Mouse (Mus musculus) neural tube, embryonic 13.5 days (tissue): ENCODE data around the gene S1pr3. TPM values are rescaled to one million over a fixed set of nuclear protein-coding genes. Genes with fewer than 3 reads are reported as not detected.

ENCODE experiments used
- ATAC-seq: fragments of 200-750 bp; cut with Nextera tagmentation; 2 replicates; pipeline ENCODE4 v1.8.0; 2017; ENCODE audit warnings: low read depth, mild to moderate bottlenecking, moderate TSS enrichment, moderate library complexity
- H3K27ac ChIP-seq: fragments of 300-500 bp; sonication (generic); replicated peaks from 2 replicates; pipeline ENCODE4 v1.5.1; 2015; ENCODE audit warnings: moderate library complexity, mild to moderate bottlenecking, inconsistent platforms
- H3K27me3 ChIP-seq: fragments of 300-500 bp; sonication (generic); 2 replicates; pipeline ENCODE4 v1.6.1; 2015; ENCODE audit warnings: mild to moderate bottlenecking, inconsistent platforms
- H3K36me3 ChIP-seq: fragments of 300-500 bp; sonication (generic); 2 replicates; pipeline ENCODE4 v1.6.1; 2015; ENCODE audit warnings: mild to moderate bottlenecking, inconsistent platforms
- H3K4me1 ChIP-seq: fragments of 300-500 bp; sonication (generic); replicated peaks from 2 replicates; pipeline ENCODE4 v1.6.1; 2015; ENCODE audit warnings: inconsistent platforms
- H3K4me2 ChIP-seq: fragments of 300-500 bp; sonication (generic); 2 replicates; pipeline ENCODE4 v1.6.1; 2015; ENCODE audit warnings: inconsistent platforms, mild to moderate bottlenecking, moderate library complexity
- H3K4me3 ChIP-seq: fragments of 300-500 bp; sonication (generic); 2 replicates; pipeline ENCODE4 v1.5.1; 2015; ENCODE audit warnings: mild to moderate bottlenecking, inconsistent platforms
- H3K9ac ChIP-seq: fragments of 300-500 bp; sonication (generic); 2 replicates; pipeline ENCODE4 v1.6.1; 2015; ENCODE audit warnings: moderate library complexity, mild to moderate bottlenecking, inconsistent platforms
- H3K9me3 ChIP-seq: fragments of 300-500 bp; sonication (generic); 2 replicates; pipeline ENCODE4 v1.6.1; 2016; ENCODE audit warnings: inconsistent platforms
- WGBS: fragments of 180-500 bp; shearing (Covaris S2); methylation state at CpG from one replicate; pipeline ENCODE4 v1.1.7; 2015; 5-methylcytosine and 5-hydroxymethylcytosine counted together
- polyA plus RNA-seq: library from polyadenylated mRNA; unstranded; fragments of >200 nt; fragmentation: Nextera tagmentation; extraction: Ambion mirVana; gene quantifications from 2 replicates; pipeline ENCODE4 v1.2.1, GENCODE M21; 2015

S1pr3 gene
- polyA plus RNA-seq, 1 experiment from 2014 or later = 12.0 TPM

- H3K4me3 ChIP-seq = peak overlapping the region; percentile 5; the same call in 1 of the 2 replicates
- peaks cover 20% of the 10 kb centered on the region for H3K4me1 ChIP-seq
- peaks cover 29% of the 10 kb centered on the region for H3K27me3 ChIP-seq
- WGBS = 79% methylated on average over 6 of the region's 6 CpGs
- no peak overlapping the region for H3K9ac ChIP-seq
- 0 out of 2 replicates have a peak, but pooled peaks cover under 1% of the 10 kb centered on the region for H3K9me3 ChIP-seq
- H3K27ac ChIP-seq = no peak overlapping the region
- no peak for ATAC-seq
- H3K36me3 ChIP-seq = no peaks in the 10 kb centered on the region
- peak overlapping the region; percentile 29 for H3K4me2 ChIP-seq
Measured at GRCm38 (mm10) chr13:51409936-51410481, 1.6 kb downstream of the S1pr3 start.

GRCm38 (mm10) chr13:51411243-51411642, 2.8 kb downstream of the S1pr3 start:
- Histone ChIP-seq H3K27ac (no peak overlapping the region), H3K4me1 (peaks cover 20% of the 10 kb centered on the region), H3K4me3 (no peak overlapping the region), H3K36me3 (no peaks in the 10 kb centered on the region), H3K4me2 (peak overlapping the region; percentile 29), H3K9me3 (peaks cover 5% of the 10 kb centered on the region; the same call in 1 of the 2 replicates), H3K27me3 (peaks cover 29% of the 10 kb centered on the region), H3K9ac (0 out of 2 replicates have a peak overlapping the region, but pooled peaks have one; percentile 31)
- no peak for ATAC-seq
- 70% methylated on average over 9 of the region's 9 CpGs for WGBS

DNA sequence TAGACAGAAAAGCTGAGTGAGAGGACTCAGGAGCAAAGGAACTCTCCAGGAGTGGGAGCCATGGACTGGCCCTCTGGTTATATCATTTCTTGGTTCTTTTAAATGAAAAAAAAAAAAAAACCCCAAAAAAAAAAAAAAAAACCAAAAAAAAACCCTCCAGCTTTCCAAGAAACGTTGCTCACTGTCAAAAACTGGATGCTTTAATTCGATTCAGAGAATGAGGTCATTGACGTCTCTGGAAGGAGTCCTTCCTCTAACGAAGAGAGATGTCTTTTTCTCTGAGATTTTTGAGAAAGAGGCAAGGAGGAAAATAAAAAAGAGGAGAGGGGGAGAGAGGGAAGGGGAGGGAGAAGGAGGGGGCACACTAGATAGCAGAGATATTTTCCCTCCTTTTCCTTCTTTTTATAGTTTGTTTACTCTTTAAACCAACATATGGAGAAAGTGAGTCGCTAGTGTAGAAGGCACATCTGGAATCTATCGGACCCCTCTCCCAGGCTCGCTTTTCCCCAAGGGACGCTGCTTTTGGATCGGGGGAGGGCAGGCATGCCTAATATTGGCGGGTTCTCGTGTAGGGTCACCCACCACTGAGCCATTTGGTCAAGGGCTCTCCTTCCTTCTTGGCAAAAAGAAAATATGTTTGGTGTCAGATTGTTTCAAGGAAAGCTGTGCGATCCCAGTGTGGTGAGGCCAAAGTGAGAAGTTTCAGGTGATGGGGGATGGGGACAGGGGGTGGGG, 3.4 kb downstream of the S1pr3 start:
- WGBS = 65% methylated on average over 12 of the region's 12 CpGs
- Histone ChIP-seq H3K27me3 (peaks cover 29% of the 10 kb centered on the region), H3K4me2 (peak overlapping the region; percentile 29), H3K36me3 (no peaks in the 10 kb centered on the region), H3K4me3 (no peak overlapping the region), H3K27ac (no peak overlapping the region), H3K9me3 (peaks cover 5% of the 10 kb centered on the region; the same call in 1 of the 2 replicates), H3K4me1 (peaks cover 20% of the 10 kb centered on the region), H3K9ac (no peak overlapping the region)
- ATAC-seq = no peak

DNA sequence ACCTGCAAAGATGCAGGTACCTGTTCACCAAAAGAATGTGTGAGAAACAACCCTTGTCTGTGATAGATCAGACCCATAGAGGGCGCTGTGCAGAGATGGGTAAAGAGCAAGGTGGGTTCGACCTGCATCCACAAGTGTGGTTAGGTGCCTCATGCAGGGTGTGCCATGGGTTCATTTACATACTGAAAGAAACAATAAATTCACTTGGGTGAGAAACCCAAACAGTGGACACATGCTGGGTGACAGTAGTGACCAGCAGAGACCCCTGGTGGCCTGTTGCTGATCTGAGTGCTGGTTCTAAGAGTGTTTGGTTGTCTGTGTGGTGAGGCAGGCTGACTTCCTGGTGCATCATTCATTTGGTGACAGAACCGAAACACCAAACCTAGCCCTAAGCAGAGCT, 5.0 kb downstream of the S1pr3 start:
- no peak for ATAC-seq
- peaks cover 13% of the 10 kb centered on the region for H3K27me3 ChIP-seq
- H3K27ac ChIP-seq = no peak overlapping the region
- peaks cover 5% of the 10 kb centered on the region; the same call in 1 of the 2 replicates for H3K9me3 ChIP-seq
- WGBS = 67% methylated on average over 3 of the region's 3 CpGs
- H3K4me1 ChIP-seq = peaks cover 26% of the 10 kb centered on the region
- H3K4me2 ChIP-seq = no peak overlapping the region
- no peaks in the 10 kb centered on the region for H3K36me3 ChIP-seq
- no peak overlapping the region for H3K4me3 ChIP-seq
- no peak overlapping the region for H3K9ac ChIP-seq

DNA sequence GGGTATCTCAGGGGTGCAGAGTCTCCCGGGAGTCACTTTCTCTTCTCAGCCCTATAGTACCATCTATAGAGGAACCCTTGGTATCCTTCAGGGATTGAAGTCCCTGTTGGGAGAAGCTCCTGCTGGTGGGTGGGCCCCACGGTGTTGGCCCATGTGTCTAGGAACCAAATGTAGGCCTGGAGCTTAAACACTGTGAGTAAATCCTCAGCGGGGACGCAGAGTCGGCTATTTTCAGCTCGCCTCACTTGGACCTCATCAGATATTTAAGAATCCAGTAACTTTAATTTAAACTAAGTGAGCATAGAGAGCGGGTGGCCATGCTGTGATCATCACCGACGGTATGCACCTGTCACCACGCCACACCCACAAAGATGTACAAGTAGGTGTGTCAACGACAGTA, 8.3 kb downstream of the S1pr3 start:
- Histone ChIP-seq H3K9me3 (peaks cover 5% of the 10 kb centered on the region; the same call in 1 of the 2 replicates), H3K9ac (no peak overlapping the region), H3K4me2 (no peak overlapping the region), H3K36me3 (no peaks in the 10 kb centered on the region), H3K27ac (no peak overlapping the region), H3K4me1 (peaks cover 19% of the 10 kb centered on the region), H3K4me3 (no peak overlapping the region), H3K27me3 (no peaks in the 10 kb centered on the region)
- WGBS = 92% methylated on average over 11 of the region's 11 CpGs
- ATAC-seq = no peak

DNA sequence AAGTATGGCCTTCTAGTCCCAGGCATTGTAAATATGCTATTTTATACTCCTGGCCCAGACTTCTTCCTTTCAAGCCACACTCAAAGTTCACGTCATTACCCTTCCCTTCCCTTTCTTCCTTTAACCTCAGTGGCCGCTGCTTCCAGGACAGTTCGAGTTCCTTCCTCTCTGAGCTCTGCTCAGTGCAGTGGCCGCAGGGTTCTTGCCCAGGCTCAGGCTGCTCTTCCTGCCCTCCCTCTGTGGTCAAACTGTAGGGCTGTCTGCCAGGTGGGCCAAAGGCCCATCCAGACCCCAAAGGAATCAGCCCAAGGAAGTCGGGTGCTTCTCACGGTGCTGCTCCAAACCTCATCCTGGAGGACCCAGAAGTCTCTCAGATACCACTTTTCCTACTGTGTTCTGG, 9.4 kb downstream of the S1pr3 start:
- Histone ChIP-seq H3K27me3 (no peaks in the 10 kb centered on the region), H3K9me3 (peaks cover 5% of the 10 kb centered on the region; the same call in 1 of the 2 replicates), H3K4me3 (peak overlapping the region; percentile 15), H3K36me3 (no peaks in the 10 kb centered on the region), H3K27ac (peak overlapping the region; percentile 74), H3K4me1 (peaks cover 23% of the 10 kb centered on the region), H3K9ac (peak overlapping the region; percentile 64), H3K4me2 (peak overlapping the region; percentile 50)
- ATAC-seq = peak; percentile 28
- WGBS = 58% methylated on average over 6 of the region's 6 CpGs

DNA sequence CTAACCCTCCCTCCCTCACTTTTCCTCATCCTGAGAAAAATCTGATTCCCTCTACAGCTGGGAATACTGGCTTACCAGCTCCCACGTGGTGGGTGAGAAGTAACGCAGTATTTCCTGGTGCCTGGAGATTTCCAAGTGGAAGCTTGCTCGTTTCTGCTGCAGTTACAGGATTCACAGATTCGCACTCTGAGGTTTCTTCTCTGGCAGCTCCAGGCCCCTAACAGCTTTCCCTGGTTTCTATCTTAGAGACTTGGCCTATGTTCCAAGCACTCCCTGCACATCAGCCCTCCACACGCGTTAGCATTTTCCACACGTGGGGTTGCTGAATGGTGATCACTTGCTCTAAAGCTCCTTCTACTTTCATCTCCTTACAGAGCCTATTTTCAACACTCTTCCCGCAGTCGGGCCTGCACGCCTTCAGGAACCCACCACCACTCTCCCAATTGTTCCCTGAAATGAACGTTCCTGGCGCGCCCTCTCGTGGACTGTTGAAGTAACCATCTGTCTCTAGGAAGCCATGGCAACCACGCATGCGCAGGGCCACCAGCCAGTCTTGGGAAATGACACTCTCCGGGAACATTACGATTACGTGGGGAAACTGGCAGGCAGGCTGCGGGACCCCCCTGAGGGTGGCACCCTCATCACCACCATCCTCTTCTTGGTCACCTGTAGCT, 10.0 kb downstream of the S1pr3 start:
- peak overlapping the region; percentile 74 for H3K27ac ChIP-seq
- peak overlapping the region; percentile 50 for H3K4me2 ChIP-seq
- no peaks in the 10 kb centered on the region for H3K36me3 ChIP-seq
- peaks cover 5% of the 10 kb centered on the region; the same call in 1 of the 2 replicates for H3K9me3 ChIP-seq
- peak; percentile 82 for ATAC-seq
- H3K4me1 ChIP-seq = peaks cover 24% of the 10 kb centered on the region
- peak overlapping the region; percentile 64 for H3K9ac ChIP-seq
- 4% methylated on average over 20 of the region's 20 CpGs for WGBS
- H3K27me3 ChIP-seq = no peaks in the 10 kb centered on the region
- peak overlapping the region; percentile 15 for H3K4me3 ChIP-seq

GRCm38 (mm10) chr13:51418942-51419451, 10.6 kb downstream of the S1pr3 start:
- Histone ChIP-seq H3K27ac (no peak overlapping the region), H3K9ac (peak overlapping the region; percentile 64), H3K4me3 (0 out of 2 replicates have a peak overlapping the region, but pooled peaks have one; percentile 11), H3K4me2 (peak overlapping the region; percentile 50), H3K36me3 (no peaks in the 10 kb centered on the region), H3K27me3 (no peaks in the 10 kb centered on the region), H3K4me1 (peaks cover 24% of the 10 kb centered on the region), H3K9me3 (peaks cover 5% of the 10 kb centered on the region; the same call in 1 of the 2 replicates)
- WGBS = 80% methylated on average over 19 of the region's 19 CpGs
- peak; percentile 44 for ATAC-seq

GRCm38 (mm10) chr13:51419501-51419900, 11.1 kb downstream of the S1pr3 start:
- WGBS = 91% methylated on average over 15 of the region's 15 CpGs
- Histone ChIP-seq H3K4me1 (peaks cover 24% of the 10 kb centered on the region), H3K9me3 (peaks cover 5% of the 10 kb centered on the region; the same call in 1 of the 2 replicates), H3K4me3 (no peak overlapping the region), H3K27me3 (no peaks in the 10 kb centered on the region), H3K27ac (no peak overlapping the region), H3K36me3 (no peaks in the 10 kb centered on the region), H3K4me2 (no peak overlapping the region), H3K9ac (no peak overlapping the region)
- ATAC-seq = no peak

- Histone ChIP-seq H3K4me2 (no peak overlapping the region), H3K9ac (no peak overlapping the region), H3K36me3 (no peaks in the 10 kb centered on the region), H3K27me3 (no peaks in the 10 kb centered on the region), H3K27ac (no peak overlapping the region), H3K9me3 (no peaks in the 10 kb centered on the region), H3K4me3 (no peak overlapping the region), H3K4me1 (peaks cover 24% of the 10 kb centered on the region)
- WGBS = 91% methylated on average over 9 of the region's 9 CpGs
- ATAC-seq = no peak
Measured at GRCm38 (mm10) chr13:51420861-51421260, 12.4 kb downstream of the S1pr3 start.

DNA sequence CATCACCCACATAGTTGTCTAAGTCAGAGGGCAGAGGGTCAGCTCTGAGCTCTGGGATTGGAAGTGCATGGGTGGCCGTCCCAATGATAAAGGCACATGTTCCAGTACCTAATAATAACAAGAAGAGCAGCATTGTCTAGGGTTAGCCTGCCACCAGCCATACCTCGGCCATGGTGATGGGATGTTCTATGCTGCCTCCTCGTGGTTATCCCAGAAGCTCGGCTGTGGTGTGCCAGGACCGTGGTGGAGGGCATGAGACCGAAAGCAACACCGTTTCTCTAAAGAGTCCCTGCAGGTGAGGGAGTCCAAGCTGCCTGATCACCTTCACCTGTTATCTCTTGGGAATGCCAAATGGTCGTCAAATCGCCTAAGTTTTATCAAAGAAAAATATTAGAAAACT, 15.2 kb downstream of the S1pr3 start:
- Histone ChIP-seq H3K27me3 (no peaks in the 10 kb centered on the region), H3K4me3 (no peak overlapping the region), H3K9me3 (no peaks in the 10 kb centered on the region), H3K4me2 (no peak overlapping the region), H3K36me3 (no peaks in the 10 kb centered on the region), H3K4me1 (peaks cover 8% of the 10 kb centered on the region; the same call in 1 of the 2 replicates), H3K9ac (no peak overlapping the region), H3K27ac (no peak overlapping the region)
- 79% methylated on average over 9 of the region's 9 CpGs for WGBS
- no peak for ATAC-seq

GRCm38 (mm10) chr13:51424647-51425046, 16.2 kb downstream of the S1pr3 start:
- 23% methylated on average over 5 of the region's 5 CpGs for WGBS
- ATAC-seq = no peak

More at GRCm38 (mm10) chr13:51424647-51425046, 16.2 kb downstream of the S1pr3 start:
- Histone ChIP-seq H3K4me1 (0 out of 2 replicates have a peak, but pooled peaks cover 5% of the 10 kb centered on the region), H3K9ac (no peak overlapping the region), H3K4me3 (no peak overlapping the region), H3K4me2 (no peak overlapping the region), H3K36me3 (no peaks in the 10 kb centered on the region), H3K27me3 (no peaks in the 10 kb centered on the region), H3K9me3 (no peaks in the 10 kb centered on the region), H3K27ac (no peak overlapping the region)
